Mouse (Mus musculus) layer of hippocampus, adult 9-10 months (tissue): ENCODE measurements around the gene Kcnk12.

Experiments
- DNase-seq: peaks from one replicate; pipeline ENCODE4 v3.0.0; 2022; ENCODE audit warnings: low spot score

The Kcnk12 gene

DNA sequence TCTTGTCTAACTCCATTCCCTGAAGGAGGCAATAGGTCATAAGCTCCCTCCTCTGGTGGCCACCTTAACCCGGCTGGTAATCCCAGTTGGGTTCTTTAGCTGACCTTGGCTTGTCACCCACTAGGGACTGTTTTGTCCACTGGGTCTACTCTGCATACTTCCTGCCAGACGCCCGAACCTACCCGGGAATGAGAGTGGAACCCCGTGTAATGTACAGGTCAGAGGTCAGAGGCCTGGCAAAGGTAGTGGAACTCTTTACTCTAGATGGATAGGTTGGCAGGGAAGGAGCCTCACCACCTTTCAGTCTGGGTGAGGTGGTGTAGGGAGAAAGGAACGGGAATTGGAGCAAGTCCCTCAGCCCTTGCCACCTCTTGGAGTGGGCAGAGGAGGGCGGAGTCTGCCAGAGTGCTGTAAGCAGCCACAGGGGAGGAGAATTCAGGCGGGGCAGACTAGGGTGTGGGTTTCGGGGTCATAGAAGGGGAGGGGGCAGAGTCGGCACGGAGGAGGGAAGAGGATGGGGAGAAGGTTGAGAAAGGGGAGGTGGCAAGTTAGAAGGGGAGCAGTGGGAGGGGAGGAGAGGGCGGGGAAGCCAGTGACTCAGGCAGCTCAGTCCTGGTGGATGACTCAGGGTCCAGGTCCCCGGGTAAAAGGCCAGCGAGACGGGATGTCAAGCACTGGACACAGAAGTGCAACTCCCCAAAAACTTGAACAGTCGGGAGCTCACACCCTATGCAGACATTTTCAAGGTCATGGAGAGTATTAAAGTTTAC is 98.6 kb downstream of the Kcnk12 start:
- DNase-seq = no peak

DNA sequence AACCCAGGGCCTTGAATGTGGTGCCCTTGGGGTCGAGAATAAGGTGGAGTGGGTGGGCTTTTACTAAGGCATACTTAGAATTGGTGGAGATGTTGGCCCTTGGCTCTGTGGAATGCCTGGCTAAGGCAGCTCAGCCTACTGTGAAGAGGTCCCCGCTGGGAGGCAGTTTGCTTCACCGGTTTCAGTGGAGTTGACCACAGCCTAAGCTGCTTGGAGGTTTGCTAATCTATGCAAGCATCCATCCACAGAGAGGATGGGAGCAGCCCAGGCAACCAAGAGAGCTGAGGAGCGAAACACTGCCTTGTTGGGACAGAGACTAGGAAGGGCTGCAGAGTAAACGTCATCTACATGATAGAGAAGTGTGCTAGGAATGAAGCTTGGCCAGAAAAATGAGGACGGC is 101.0 kb downstream of the Kcnk12 start:
- DNase-seq = no peak

DNA sequence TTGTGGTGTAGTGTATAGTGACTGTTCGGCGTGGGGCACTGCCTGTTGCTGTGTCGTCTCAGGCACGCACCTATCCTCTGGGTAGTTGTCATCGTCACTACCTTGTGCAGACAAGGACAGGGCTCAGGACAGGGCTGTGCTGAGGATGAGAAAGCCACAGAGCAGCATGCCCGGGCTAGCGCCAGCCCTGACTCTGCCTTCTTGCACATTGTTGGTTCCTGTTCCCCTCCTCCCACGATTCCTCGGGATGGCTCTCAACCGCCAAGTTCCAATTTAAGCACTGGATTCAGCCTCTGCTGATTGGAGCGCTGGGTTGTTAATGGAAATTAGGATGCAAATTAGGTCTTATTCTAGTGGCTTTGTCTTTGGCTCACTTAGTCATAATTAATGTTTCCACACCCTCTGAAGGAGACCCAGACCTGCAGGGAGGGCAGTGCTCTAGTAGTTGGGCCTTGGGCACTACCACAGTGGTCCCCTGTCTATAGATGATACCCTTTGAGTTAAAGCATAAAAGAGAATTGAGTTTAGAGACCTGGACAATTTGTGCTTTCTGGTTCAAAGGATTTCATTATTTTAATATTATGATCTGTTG is 101.8 kb downstream of the Kcnk12 start:
- DNase-seq = no peak
